Mouse (Mus musculus): ENCODE results near the gene Fdps. TPM values are rescaled to one million over a fixed set of nuclear protein-coding genes. Genes with fewer than 3 reads are reported as not detected.
A peak's percentile ranks its signal among the peaks of the same experiment; 100 is the strongest.
"Not testable (repeated sequence)": the region's sequence is repeated elsewhere in the genome, so short reads cannot be mapped to it uniquely, and the experiment has no call there.

The Fdps gene
- polyA plus RNA-seq, 1 experiment: 145 TPM

GRCm38 (mm10) chr3:89090694-89091655 lies 10.8 kb downstream of the Fdps start:
- H3K27ac ChIP-seq (ENCODE audit: insufficient read depth, low read length): no peak overlapping the region; the same call in 1 of the 2 replicates

GRCm38 (mm10) chr3:89089882-89090591 lies 11.7 kb downstream of the Fdps start:
- no peaks in the 10 kb centered on the region for H3K4me1 ChIP-seq (ENCODE audit: control insufficient read depth, insufficient read depth, low read length)
- TF ChIP-seq POLR2A (IDR thresholded peaks at IDR 0.05; ENCODE audit: low read depth, low read length) (peak; percentile 85), CTCF (IDR thresholded peaks at IDR 0.05; ENCODE audit: borderline replicate concordance, insufficient read depth, low read length) (no peak)
- peak overlapping the region; percentile 47 for H3K4me3 ChIP-seq (ENCODE audit: insufficient read depth, low read length)
- H3K27ac ChIP-seq (ENCODE audit: insufficient read depth, low read length): 0 out of 2 replicates have a peak overlapping the region, but pooled peaks have one; percentile 15

More at GRCm38 (mm10) chr3:89090694-89091655, 10.8 kb downstream of the Fdps start:
- TF ChIP-seq POLR2A (IDR thresholded peaks at IDR 0.05; ENCODE audit: low read depth, low read length): peak; percentile 65
- peak; percentile 28; the same call in 1 of the 2 replicates for TF ChIP-seq CTCF (IDR thresholded peaks at IDR 0.05; ENCODE audit: borderline replicate concordance, insufficient read depth, low read length)
- Histone ChIP-seq H3K4me1 (ENCODE audit: control insufficient read depth, insufficient read depth, low read length) (no peaks in the 10 kb centered on the region), H3K4me3 (ENCODE audit: insufficient read depth, low read length) (peak overlapping the region; percentile 47)

GRCm38 (mm10) chr3:89088974-89089373 lies 12.8 kb downstream of the Fdps start:
- Histone ChIP-seq H3K27ac (ENCODE audit: insufficient read depth, low read length) (no peak overlapping the region), H3K4me3 (ENCODE audit: insufficient read depth, low read length) (peak overlapping the region; percentile 47; the same call in 1 of the 2 replicates), H3K4me1 (ENCODE audit: control insufficient read depth, insufficient read depth, low read length) (no peaks in the 10 kb centered on the region)
- TF ChIP-seq CTCF (IDR thresholded peaks at IDR 0.05; ENCODE audit: borderline replicate concordance, insufficient read depth, low read length): no peak

- no peak overlapping the region for H3K4me3 ChIP-seq (ENCODE audit: insufficient read depth, low read length)
- no peaks in the 10 kb centered on the region for H3K4me1 ChIP-seq (ENCODE audit: control insufficient read depth, insufficient read depth, low read length)
- TF ChIP-seq CTCF (IDR thresholded peaks at IDR 0.05; ENCODE audit: borderline replicate concordance, insufficient read depth, low read length) (no peak), POLR2A (IDR thresholded peaks at IDR 0.05; ENCODE audit: low read depth, low read length) (no peak)
- H3K27ac ChIP-seq (ENCODE audit: insufficient read depth, low read length): no peak overlapping the region
These were observed 14.2 kb downstream of the Fdps start for GRCm38 (mm10) chr3:89087338-89088110.

- TF ChIP-seq CTCF (IDR thresholded peaks at IDR 0.05; ENCODE audit: borderline replicate concordance, insufficient read depth, low read length): no peak
- TF ChIP-seq POLR2A (IDR thresholded peaks at IDR 0.05; ENCODE audit: low read depth, low read length): no peak
- Histone ChIP-seq H3K27ac (ENCODE audit: insufficient read depth, low read length) (no peak overlapping the region), H3K4me3 (ENCODE audit: insufficient read depth, low read length) (no peak overlapping the region), H3K4me1 (ENCODE audit: control insufficient read depth, insufficient read depth, low read length) (no peaks in the 10 kb centered on the region)
These were observed 17.0 kb downstream of the Fdps start for GRCm38 (mm10) chr3:89084654-89085190.

GRCm38 (mm10) chr3:89084133-89084532 lies 17.6 kb downstream of the Fdps start:
- H3K27ac ChIP-seq (ENCODE audit: insufficient read depth, low read length): no peak overlapping the region
- H3K4me3 ChIP-seq (ENCODE audit: insufficient read depth, low read length): no peak overlapping the region
- TF ChIP-seq POLR2A (IDR thresholded peaks at IDR 0.05; ENCODE audit: low read depth, low read length) (no peak), CTCF (IDR thresholded peaks at IDR 0.05; ENCODE audit: borderline replicate concordance, insufficient read depth, low read length) (no peak)
- no peaks in the 10 kb centered on the region for H3K4me1 ChIP-seq (ENCODE audit: control insufficient read depth, insufficient read depth, low read length)

GRCm38 (mm10) chr3:89082287-89082686 lies 19.5 kb downstream of the Fdps start:
- not testable (repeated sequence) for H3K4me1 ChIP-seq (ENCODE audit: control insufficient read depth, insufficient read depth, low read length); H3K27ac ChIP-seq (ENCODE audit: insufficient read depth, low read length); H3K4me3 ChIP-seq (ENCODE audit: insufficient read depth, low read length)

GRCm38 (mm10) chr3:89077383-89077782 lies 24.4 kb downstream of the Fdps start:
- no peaks in the 10 kb centered on the region for H3K4me1 ChIP-seq (ENCODE audit: control insufficient read depth, insufficient read depth, low read length)
- TF ChIP-seq POLR2A (IDR thresholded peaks at IDR 0.05; ENCODE audit: low read depth, low read length) (no peak), CTCF (IDR thresholded peaks at IDR 0.05; ENCODE audit: borderline replicate concordance, insufficient read depth, low read length) (no peak)
- H3K4me3 ChIP-seq (ENCODE audit: insufficient read depth, low read length): no peak overlapping the region
- H3K27ac ChIP-seq (ENCODE audit: insufficient read depth, low read length): no peak overlapping the region

GRCm38 (mm10) chr3:89067265-89067664 lies 34.5 kb downstream of the Fdps start:
- H3K4me3 ChIP-seq (ENCODE audit: insufficient read depth, low read length): no peak overlapping the region
- TF ChIP-seq POLR2A (IDR thresholded peaks at IDR 0.05; ENCODE audit: low read depth, low read length) (no peak), CTCF (IDR thresholded peaks at IDR 0.05; ENCODE audit: borderline replicate concordance, insufficient read depth, low read length) (no peak)
- H3K4me1 ChIP-seq (ENCODE audit: control insufficient read depth, insufficient read depth, low read length): no peaks in the 10 kb centered on the region
- H3K27ac ChIP-seq (ENCODE audit: insufficient read depth, low read length): no peak overlapping the region
